Mouse (Mus musculus): ENCODE data around the gene Zfp180. TPM values are rescaled to one million over a fixed set of nuclear protein-coding genes. Genes with fewer than 3 reads are reported as not detected.

Gene Zfp180
- polyA plus RNA-seq, 1 experiment from 2014 or later, result 6.8 TPM

DNA sequence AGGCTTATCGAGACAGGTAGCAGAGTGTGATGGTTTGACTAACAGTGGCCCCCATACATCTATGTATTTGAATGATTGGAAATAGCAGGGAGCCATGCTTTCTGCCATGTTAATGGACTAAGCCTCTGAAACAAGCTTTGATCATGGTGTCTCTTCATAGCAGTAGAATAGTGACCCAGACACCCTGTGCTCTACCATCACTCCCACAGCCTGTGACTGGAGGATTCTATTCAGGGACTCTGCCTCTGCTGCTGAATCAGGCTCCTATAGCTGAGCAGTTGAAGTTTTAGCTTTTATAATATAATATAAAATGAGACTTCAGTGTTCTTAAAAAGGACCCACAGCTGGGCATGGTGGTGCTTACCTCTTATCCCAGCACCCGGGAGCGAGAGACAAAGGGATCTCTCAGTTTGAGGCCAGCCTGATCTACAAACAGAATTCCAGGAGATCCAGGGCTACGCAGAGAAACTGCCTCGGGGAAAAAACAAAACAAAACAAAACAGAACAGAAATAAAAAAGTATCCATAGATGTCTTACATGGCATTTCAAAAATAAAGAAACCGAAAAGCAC is 51.8 kb downstream of the Zfp180 start:
- Histone ChIP-seq H3K36me3 (ENCODE audit: inconsistent target) (peaks cover 11% of the 10 kb centered on the region; the same call in 1 of the 2 replicates), H3K27ac (peak overlapping the region; percentile 28; the same call in 1 of the 2 replicates), H3K4me3 (ENCODE audit: inconsistent target) (peak overlapping the region; percentile 86), H3K79me2 (ENCODE audit: inconsistent target) (peaks cover 8% of the 10 kb centered on the region; the same call in 1 of the 2 replicates)
- 21% methylated on average over 6 of the region's 6 CpGs for WGBS (ENCODE audit: missing documents)

DNA sequence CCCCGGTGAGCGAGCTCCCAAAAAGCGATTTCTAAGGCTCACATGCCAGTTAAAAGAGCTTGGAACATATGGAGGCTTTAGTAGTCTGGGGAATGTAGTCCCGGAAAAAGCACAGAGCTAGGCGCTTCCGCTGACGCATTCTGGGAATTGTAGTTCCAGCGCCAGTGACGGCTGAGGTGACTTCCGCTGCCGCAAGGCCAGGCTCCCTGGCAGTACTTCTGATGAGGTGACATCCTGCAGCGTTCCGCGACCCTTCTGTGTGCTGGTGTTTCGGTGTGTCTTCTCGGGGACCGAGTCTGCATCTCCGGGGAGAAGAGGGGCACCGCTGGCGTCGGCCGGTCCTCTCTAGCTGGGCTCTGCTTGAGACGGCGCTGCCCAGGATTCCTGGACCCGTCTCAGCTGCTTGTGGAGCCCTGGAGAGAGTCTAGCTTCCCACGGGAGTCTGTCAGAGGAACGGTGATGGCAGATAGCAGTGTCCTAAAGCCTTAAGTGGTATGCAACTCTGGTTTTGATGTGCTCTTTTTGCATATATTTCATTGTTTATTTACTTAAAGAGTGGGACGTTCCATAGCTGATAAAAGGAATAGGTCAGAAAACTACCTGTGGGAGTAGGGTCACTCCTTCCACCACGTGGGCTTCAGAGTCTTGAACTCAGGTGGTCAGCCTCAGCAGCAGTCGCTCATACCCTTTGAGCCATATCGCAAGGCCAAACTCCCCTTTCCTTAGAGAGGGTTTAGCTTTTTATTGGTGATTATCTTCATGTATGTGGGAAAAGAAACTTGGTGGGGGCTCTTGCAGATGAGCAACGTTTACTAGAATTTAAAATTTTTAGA is 52.5 kb downstream of the Zfp180 start, which contains the start of gene Zfp235:
Zfp235 (plus strand) TSS at position 174 of the 833 bp plus-strand sequence.
- Histone ChIP-seq H3K4me3 (ENCODE audit: inconsistent target) (peak within 1 kb of the TSS; percentile 86), H3K79me2 (ENCODE audit: inconsistent target) (peaks cover 8% of the 10 kb centered on the region; the same call in 1 of the 2 replicates), H3K27ac (peak within 1 kb of the TSS; percentile 28; the same call in 1 of the 2 replicates), H3K36me3 (ENCODE audit: inconsistent target) (peaks cover 15% of the 10 kb centered on the region; the same call in 1 of the 2 replicates)
- 6% methylated on average over 32 of the region's 32 CpGs for WGBS (ENCODE audit: missing documents)

DNA sequence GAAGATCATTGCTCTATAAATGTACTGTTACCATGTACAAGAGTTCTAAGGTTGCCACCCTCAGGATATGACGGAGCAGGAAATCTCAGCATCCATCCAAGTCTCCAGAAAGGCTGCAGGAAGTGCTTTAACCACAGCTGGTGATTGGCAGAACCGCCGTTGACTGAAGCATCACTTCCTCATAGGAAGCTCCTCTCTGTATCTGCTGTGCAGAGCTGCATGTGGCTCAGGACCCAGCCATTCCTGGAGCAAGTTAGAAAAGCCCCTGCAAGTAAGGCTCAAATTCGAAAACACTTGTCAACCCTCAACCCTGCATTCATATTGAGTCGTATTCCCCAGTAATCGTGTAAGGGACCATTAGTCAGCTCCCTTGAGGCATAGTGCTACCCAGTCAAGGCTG is 60.8 kb downstream of the Zfp180 start:
- peaks cover 28% of the 10 kb centered on the region for H3K36me3 ChIP-seq (ENCODE audit: inconsistent target)
- 26% methylated on average over 6 of the region's 6 CpGs for WGBS (ENCODE audit: missing documents)
- no peak overlapping the region for H3K4me3 ChIP-seq (ENCODE audit: inconsistent target)
- H3K79me2 ChIP-seq (ENCODE audit: inconsistent target), result no peaks in the 10 kb centered on the region
- H3K27ac ChIP-seq, result no peak overlapping the region

DNA sequence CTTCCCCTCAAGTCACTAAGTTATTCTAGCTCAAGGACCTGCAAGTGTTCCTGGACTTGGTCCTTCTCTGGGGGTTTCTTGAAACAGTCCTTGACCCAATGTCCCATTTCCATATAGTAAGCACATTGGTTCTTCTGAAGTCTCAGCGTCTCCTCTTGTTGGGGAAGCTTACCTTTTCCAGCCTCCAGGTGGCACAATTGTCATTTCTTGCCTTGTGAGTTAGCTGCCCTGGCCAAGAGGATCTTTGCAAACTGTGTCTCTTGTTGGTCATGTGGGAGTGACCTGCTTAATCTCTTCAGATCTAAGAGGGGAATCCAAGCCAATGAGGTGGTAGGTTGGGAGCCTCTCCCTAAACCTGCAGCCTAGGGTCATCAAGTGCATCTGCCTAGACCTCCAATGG is 71.5 kb downstream of the Zfp180 start:
- Histone ChIP-seq H3K79me2 (ENCODE audit: inconsistent target) (no peaks in the 10 kb centered on the region), H3K27ac (no peak overlapping the region), H3K36me3 (ENCODE audit: inconsistent target) (no peaks in the 10 kb centered on the region), H3K4me3 (ENCODE audit: inconsistent target) (no peak overlapping the region)
- WGBS (ENCODE audit: missing documents), result 0% methylated on average over 1 of the region's 1 CpGs

Other genes starting within 250 kb of the Zfp180 start
- gene Vmn1r176, start 244.6 kb upstream of the Zfp180 start, polyA plus RNA-seq (2018), result not detected in 3 replicates
- not detected in 3 replicates for gene Vmn1r177, start 215.5 kb upstream of the Zfp180 start, polyA plus RNA-seq (2018)
- not detected in 3 replicates for gene Vmn1r178, start 189.9 kb upstream of the Zfp180 start, polyA plus RNA-seq (2018)
- gene Vmn1r179, start 154.9 kb upstream of the Zfp180 start, polyA plus RNA-seq (2018), result not detected in 3 replicates
- not detected in 3 replicates for gene Vmn1r180, start 131.3 kb upstream of the Zfp180 start, polyA plus RNA-seq (2018)
- not detected in 3 replicates for gene Vmn1r181, start 107.3 kb upstream of the Zfp180 start, polyA plus RNA-seq (2018)
- gene V1rd19, start 80.2 kb upstream of the Zfp180 start, polyA plus RNA-seq (2018), result not detected in 3 replicates
- not detected in 3 replicates for gene Vmn1r183, start 28.7 kb upstream of the Zfp180 start, polyA plus RNA-seq (2018)
- gene Zfp112, start 30.4 kb downstream of the Zfp180 start, polyA plus RNA-seq (2018), result 0.21 to 0.39 TPM (median 0.21 TPM) in 3 replicates
- 1.7 to 4.9 TPM (median 2.7 TPM) in 3 replicates for gene Zfp235, start 52.2 kb downstream of the Zfp180 start, polyA plus RNA-seq (2018)
- gene Zfp114, start 93.1 kb downstream of the Zfp180 start, polyA plus RNA-seq (2018), result 0.06 to 0.09 TPM in 2 of 3 replicates, not detected in the other
- 3.9 to 7.1 TPM (median 4.4 TPM) in 3 replicates for gene Zfp111, start 129.5 kb downstream of the Zfp180 start, polyA plus RNA-seq (2018)
- 0.92 to 1.6 TPM (median 1.1 TPM) in 3 replicates for gene Zfp109, start 155.6 kb downstream of the Zfp180 start, polyA plus RNA-seq (2018)
- gene Zfp108, start 172.9 kb downstream of the Zfp180 start, polyA plus RNA-seq (2018), result 1.1 to 2.5 TPM (median 1.6 TPM) in 3 replicates
- gene Zfp93, start 188.5 kb downstream of the Zfp180 start, polyA plus RNA-seq (2018), result 0.32 to 0.66 TPM (median 0.48 TPM) in 3 replicates
- gene Zfp61, start 219.3 kb downstream of the Zfp180 start, polyA plus RNA-seq (2018), result 5.6 to 8.2 TPM (median 7.2 TPM) in 3 replicates
- gene Zfp94, start 234.7 kb downstream of the Zfp180 start, polyA plus RNA-seq (2018), result 1.0 to 2.1 TPM (median 1.5 TPM) in 3 replicates

Measured in macrophage (primary cell).